Mouse (Mus musculus): ENCODE measurements around the gene Etl4.

The Etl4 gene

GRCm38 (mm10) chr2:20721098-20721497 is 811.5 kb downstream of the Etl4 start:
- DNase-seq (ENCODE audit: low spot score) = no peak

GRCm38 (mm10) chr2:20722165-20722991 is 812.8 kb downstream of the Etl4 start:
- DNase-seq (ENCODE audit: low spot score) = no peak

GRCm38 (mm10) chr2:20723990-20724745 is 814.6 kb downstream of the Etl4 start:
- no peak for DNase-seq (ENCODE audit: low spot score)

GRCm38 (mm10) chr2:20726974-20727373 is 817.4 kb downstream of the Etl4 start:
- DNase-seq (ENCODE audit: low spot score) = no peak

- DNase-seq (ENCODE audit: low spot score) = no peak
Measured at GRCm38 (mm10) chr2:20727752-20728438, 818.3 kb downstream of the Etl4 start.

- DNase-seq (ENCODE audit: low spot score) = no peak
Measured at GRCm38 (mm10) chr2:20735444-20735843, 825.9 kb downstream of the Etl4 start.

- DNase-seq (ENCODE audit: low spot score) = no peak
Measured at GRCm38 (mm10) chr2:20736324-20737015, 826.9 kb downstream of the Etl4 start.

- no peak for DNase-seq (ENCODE audit: low spot score)
Measured at GRCm38 (mm10) chr2:20737112-20737808, 827.7 kb downstream of the Etl4 start.

GRCm38 (mm10) chr2:20737837-20738236 is 828.3 kb downstream of the Etl4 start:
- no peak for DNase-seq (ENCODE audit: low spot score)

GRCm38 (mm10) chr2:20747723-20748122 is 838.1 kb downstream of the Etl4 start:
- no peak for DNase-seq (ENCODE audit: low spot score)

GRCm38 (mm10) chr2:20748481-20748880 is 838.9 kb downstream of the Etl4 start:
- no peak for DNase-seq (ENCODE audit: low spot score)

- no peak for DNase-seq (ENCODE audit: low spot score)
Measured at GRCm38 (mm10) chr2:20749687-20750086, 840.1 kb downstream of the Etl4 start.

GRCm38 (mm10) chr2:20753282-20754110 is 843.9 kb downstream of the Etl4 start:
- DNase-seq (ENCODE audit: low spot score) = no peak

- DNase-seq (ENCODE audit: low spot score) = no peak
Measured at GRCm38 (mm10) chr2:20756964-20757363, 847.4 kb downstream of the Etl4 start.

- no peak for DNase-seq (ENCODE audit: low spot score)
Measured at GRCm38 (mm10) chr2:20759045-20759662, 849.6 kb downstream of the Etl4 start.

GRCm38 (mm10) chr2:20761320-20761719 is 851.7 kb downstream of the Etl4 start:
- no peak for DNase-seq (ENCODE audit: low spot score)

- no peak for DNase-seq (ENCODE audit: low spot score)
Measured at GRCm38 (mm10) chr2:20761751-20762150, 852.2 kb downstream of the Etl4 start.

GRCm38 (mm10) chr2:20763511-20764212 is 854.1 kb downstream of the Etl4 start:
- no peak for DNase-seq (ENCODE audit: low spot score)

GRCm38 (mm10) chr2:20764566-20765090 is 855.0 kb downstream of the Etl4 start:
- DNase-seq (ENCODE audit: low spot score) = no peak

All from ovary, postnatal 10 days (tissue).